Mouse (Mus musculus) A20 (cell line): ENCODE data around the gene Cox6a2.

Experiments used
- DNase-seq: peaks from one replicate; pipeline ENCODE4 v3.0.0-alpha.2; 2011; ENCODE audit warnings: low read depth, low spot score

Cox6a2 gene

GRCm38 (mm10) chr7:128234796-128235195 lies 28.6 kb upstream of the Cox6a2 start:
- peak; percentile 61 for DNase-seq

- DNase-seq = peak; percentile 46
These were observed 25.6 kb upstream of the Cox6a2 start for GRCm38 (mm10) chr7:128231741-128232140.

DNA sequence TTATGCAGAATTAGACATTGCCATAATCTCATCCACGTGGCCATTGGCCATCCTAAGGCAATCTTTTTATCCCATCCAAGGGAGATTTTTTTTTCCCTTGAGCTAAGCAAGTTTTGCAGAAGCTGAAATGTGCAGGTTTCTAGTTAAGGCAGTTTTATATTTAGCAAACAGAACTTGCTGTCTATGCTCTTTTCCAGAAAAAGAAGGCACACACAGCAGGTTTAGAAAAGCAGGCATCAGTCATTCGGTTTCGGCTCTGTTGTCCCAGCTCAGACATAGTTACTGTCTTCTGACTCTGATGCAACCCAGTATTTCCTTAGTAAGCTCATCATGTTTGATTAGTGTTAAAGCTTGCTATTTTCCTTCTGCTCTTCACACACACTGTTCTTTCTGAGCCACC lies 14.7 kb upstream of the Cox6a2 start:
- no peak for DNase-seq

DNA sequence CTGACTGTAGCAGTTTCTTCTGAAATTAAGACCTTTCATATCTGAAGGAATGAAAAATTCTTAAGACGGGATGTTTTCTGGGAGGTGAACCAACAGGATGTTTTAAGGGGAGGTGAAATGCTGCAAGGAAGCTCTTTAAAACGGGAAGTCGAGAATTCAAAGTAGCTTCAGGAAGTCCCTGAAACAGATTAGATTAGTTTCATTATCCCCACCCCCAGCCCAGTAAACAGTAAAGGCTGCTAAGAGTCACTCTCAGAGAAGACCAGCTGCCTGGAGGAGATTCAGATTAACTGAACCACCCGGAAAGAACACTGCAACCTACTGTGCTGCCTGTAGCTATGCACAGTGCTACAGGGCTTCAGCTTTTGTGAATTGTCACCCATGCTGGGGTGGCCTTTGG lies 13.8 kb upstream of the Cox6a2 start:
- DNase-seq = no peak

DNA sequence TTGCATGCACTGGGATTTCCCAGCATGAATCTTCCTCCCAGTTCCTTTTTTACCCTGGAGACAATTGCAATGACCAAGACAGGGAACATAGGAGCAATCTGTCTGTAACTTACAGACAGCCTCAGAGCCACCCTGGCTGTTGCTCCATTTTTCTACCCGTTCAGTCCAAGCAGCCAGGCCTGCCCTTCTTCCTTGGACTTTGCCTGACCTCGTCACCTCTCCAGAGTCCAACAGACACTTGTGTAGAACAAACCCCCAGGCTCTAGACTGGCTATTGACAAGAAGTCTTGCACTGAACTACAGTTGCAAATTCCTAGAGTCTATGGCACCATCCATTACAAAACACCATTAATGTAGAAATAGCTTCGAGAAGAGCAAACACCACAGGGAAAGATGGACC lies 3.6 kb upstream of the Cox6a2 start:
- no peak for DNase-seq

- DNase-seq = peak; percentile 59
These were observed 2.0 kb upstream of the Cox6a2 start for GRCm38 (mm10) chr7:128208187-128208586.

GRCm38 (mm10) chr7:128205695-128206094 lies 492 bp downstream of the Cox6a2 start:
- no peak for DNase-seq

GRCm38 (mm10) chr7:128204179-128204578 lies 2.0 kb downstream of the Cox6a2 start:
- no peak for DNase-seq

GRCm38 (mm10) chr7:128203071-128203470 lies 3.1 kb downstream of the Cox6a2 start:
- no peak for DNase-seq

DNA sequence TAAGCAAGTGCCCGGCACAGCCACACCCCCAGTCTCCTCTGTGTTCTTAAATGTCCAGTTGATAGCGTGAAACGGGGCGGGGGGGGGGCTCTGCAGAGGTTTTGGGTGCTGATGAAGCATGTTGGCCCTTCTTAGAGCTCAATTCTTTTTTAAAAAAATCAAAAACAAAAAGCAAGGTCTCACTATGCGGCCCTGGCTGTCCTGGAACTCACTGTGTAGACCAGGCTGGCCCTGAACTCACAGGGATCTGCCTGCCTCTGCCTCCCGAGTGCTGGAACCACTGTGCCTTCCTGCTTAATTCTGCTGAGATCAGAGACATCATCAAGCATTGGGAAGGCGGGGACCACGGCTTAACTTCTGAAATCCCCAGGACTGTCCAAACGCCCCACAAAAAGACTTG lies 4.6 kb downstream of the Cox6a2 start:
- DNase-seq = no peak

DNA sequence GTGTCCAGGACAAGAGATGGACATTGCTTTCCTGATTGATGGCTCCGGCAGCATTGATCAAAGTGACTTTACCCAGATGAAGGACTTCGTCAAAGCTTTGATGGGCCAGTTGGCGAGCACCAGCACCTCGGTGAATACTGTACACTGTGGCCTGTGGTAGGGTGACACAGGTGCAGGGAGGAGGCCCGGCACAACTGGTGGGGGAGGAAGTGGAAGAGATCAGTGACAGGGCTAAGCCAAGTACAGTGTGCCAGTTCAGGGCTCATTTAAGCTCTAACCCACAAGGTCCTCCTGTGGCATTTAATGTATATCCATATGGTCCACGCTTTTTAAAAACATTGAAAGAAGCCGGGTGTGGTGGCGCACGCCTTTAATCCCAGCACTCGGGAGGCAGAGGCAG lies 24.5 kb downstream of the Cox6a2 start:
- peak; percentile 30 for DNase-seq

DNA sequence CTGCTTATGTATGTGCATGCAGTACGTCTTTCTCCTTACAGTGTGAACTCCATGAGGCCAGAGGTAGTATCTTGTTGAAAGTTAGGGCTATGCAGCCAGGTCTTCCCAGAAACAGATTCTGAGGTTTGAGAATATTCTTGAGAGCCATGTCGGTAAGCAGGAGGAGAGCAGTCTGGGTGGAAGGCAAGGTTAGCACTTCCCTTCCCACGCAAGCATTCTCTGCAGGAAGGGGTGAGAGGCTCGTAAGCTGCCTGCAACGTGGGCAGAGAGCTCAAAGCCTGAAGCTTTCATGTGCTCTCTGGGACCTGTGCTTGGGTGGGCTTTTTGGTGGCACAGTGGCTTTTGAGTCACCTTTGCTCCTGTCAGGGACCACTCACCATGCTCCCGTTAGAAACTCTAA lies 25.6 kb downstream of the Cox6a2 start:
- no peak for DNase-seq

GRCm38 (mm10) chr7:128180126-128180525 lies 26.1 kb downstream of the Cox6a2 start:
- peak; percentile 15 for DNase-seq

DNA sequence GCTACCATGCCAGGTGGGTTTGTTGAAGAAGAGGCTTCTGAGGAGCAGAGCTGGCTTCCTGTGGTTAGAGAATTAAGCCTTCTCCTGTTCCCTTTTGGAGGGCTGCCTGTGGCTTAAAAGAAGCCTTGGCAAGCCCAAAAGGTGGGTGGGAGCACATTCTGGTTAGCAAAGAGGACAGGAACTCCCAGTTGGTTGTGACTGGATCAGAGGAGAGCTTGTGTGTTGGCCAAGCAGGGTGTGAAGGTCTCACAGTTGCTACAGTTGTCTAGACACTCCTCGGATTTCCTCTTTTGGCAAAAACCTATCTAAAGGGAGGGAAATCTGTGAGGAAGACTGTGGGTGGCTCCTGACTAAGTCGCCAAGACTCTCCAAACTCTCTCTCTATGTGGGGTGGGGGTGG lies 27.8 kb downstream of the Cox6a2 start:
- DNase-seq = no peak

DNA sequence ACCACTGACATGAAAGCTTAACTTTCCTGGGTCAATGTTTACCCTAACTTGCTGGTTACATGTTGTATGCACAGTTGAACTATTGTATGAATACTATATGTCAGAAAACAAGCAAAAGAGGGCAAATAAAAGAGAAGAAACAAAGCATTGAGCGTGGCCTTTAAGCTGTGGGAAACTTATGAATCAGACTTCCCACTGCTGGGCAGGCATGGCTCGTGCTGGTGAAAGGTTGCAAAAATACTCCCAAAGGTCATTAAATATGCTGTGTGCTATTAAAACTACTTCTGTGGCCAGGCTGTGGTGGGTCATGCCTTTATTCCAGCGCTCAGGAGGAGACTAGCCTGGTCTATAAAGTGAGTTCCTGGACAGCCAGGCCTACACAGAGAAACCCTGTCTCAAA lies 36.2 kb downstream of the Cox6a2 start:
- no peak for DNase-seq

DNA sequence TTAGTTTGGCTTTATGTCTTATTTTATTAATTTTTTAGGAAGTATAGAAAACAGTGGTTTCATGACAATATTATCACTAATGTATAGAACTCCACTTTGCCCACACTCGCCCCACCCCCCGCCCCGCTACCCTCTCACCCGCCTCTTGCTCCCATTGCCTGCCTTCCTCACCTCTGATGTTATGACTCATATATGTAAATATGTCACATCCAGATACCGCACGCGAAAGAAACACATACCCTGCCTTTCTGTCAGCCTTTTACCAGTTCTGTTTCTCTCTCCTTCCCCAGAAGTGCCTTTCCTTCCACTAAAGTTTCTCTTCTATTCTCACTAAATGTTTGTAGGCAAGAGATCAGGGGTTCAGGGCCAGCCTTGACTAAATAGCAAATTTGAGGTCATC lies 39.8 kb downstream of the Cox6a2 start:
- DNase-seq = no peak

DNA sequence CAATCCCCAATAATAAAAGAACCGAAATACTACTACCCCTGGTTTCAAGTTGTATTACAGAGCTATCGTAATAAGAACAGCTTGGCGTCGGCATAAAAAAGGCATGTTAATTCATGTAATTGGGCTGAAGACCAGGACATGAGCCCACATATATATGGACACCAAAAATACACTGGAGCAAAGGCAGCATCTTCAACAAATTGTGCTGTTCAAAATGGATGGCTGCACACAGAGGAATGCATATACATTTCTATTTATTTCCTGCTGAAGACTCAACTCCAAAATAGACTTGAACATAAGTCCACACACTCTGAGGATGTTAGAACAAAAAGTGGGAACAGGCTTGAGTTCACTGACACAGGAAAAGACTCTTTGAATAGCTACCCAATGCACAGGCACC lies 42.2 kb downstream of the Cox6a2 start:
- DNase-seq = no peak

DNA sequence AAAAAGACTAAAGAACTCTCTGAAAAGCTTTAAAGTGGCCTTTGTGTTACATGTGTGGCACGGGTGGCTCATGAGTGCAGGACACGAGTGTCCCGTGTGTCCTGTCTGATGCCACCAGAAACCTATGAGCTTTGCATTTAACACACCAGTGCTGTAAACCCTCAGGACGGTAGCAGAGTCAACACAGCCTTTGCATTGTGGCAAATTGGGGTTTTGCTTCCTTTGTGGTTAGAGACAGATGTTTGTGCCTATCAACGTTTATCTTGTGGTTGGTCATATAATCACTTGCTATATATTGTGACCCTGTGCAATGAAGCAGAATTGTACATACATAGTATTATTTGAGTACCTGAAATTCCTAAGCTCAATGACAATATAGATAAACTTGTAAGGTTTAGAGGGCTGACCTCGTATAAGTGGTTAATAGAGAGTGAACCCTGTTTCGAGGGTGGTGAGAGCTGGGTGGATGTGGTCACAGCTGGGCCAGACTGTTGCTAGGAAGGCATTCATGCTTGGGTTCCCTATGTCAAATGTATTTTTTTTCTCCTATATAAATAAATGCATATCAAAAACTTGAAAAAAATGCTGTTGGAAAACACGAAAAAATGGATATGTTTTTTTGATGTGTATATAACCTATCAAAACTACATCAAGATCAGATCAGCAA lies 47.4 kb downstream of the Cox6a2 start:
- peak; percentile 27 for DNase-seq
